In the genomic region with DNA sequence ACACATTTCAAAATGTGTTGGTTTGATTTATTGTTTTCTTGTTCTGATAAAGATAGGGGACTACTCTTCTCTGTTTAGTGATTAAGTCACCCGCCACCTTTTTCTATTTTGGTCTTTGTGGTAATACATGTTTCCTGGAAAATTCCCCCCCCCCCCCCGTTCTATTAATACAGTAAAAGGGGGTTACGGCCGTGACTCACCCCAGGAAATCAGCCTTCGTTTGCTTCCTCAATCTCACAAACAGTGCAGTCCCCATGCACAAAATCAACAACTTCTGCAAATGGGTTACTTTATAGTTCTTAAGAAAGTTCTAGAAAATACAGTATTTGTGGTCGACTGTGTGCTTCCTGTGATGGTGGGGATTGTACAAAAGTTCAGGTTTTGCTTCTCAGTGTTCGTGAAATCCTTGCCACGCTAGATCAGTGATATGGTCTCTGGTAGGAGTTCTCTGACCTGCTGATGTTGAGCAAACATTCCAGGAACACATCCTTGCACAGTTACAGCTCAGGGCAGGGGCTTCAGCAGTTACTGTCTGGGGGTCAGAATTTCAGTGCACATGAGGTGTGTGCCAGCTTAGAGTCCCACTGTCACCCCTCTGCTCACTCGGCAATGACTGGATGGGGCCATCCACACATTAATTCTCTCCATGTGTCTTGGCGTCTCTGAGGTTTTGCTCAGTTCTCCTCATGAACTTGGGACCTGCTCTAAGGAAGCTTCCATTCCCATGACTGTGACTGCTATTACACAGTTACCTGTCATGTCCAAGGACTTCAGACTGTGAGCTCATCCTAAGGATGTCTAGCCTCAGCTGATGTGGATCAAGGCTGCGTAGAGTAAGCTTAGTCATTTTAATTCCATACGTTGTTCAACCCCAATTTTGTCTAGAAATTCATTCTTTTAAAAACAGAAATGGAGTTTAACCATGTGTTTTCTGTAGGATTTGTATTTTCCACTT, we compare ENCODE assay signal across 1 mouse cellular context.
TF ChIP-seq lines count a peak whose summit lies in the region.

No protein-coding gene starts in this region.

TF ChIP-seq in CH12.LX, 34 proteins besides CTCF, POLR2A, EP300 and RAD21 (continued from another document):
- TF ChIP-seq IRF4 (IDR thresholded peaks at IDR 0.05; ENCODE audit: low read depth, low read length) = peak; percentile 66
